Mouse (Mus musculus) mature B cell (primary cell): ENCODE measurements around the gene Cntf.

ENCODE experiments used
- in situ Hi-C: fragments of 300-500 bp; cut with MboI; formaldehyde crosslinking; loops from 2 replicates; pipeline ENCODE4 v1.14.3; 2019

Cntf gene

GRCm38 (mm10) chr19:12765308-12765707 lies at the start of gene Cntf:
TSS of gene Cntf (minus strand) at chr19:12765632.
- in situ Hi-C loops = no loop called here

DNA sequence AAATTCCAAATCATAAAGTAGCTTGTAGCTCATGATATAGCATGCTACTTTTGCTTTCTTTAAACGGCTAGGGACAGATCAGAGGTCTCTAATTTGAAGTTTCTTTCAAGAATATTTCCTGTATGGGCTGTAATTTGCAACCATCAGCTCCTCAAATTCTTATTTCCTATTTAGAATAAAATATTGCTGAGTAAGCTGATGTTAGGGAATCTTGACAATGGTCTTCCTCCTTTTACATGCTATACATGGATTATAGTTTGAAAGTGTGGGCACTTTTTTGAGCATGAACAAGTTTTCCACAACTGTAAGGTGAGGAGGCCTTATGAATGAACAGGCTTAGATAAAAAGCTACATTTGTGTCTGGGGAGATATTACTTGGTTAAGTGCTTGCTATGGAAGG lies 48.5 kb upstream of the Cntf start:
- in situ Hi-C loops = loop anchor here (10.0 kb wide), 1 partner anchor 219 kb away; the partner anchor contains the start of gene Gm4952

GRCm38 (mm10) chr19:12812644-12813364 lies 47.4 kb upstream of the Cntf start:
- in situ Hi-C loops = loop anchor here (10.0 kb wide), 1 partner anchor 218 kb away; the partner anchor contains the start of gene Gm4952

- in situ Hi-C loops = loop anchor here (10.0 kb wide), 1 partner anchor 341 kb away; the partner anchor contains the start of gene Mpeg1
Observed at GRCm38 (mm10) chr19:12806214-12806613, 40.8 kb upstream of the Cntf start.

GRCm38 (mm10) chr19:12805730-12806129 lies 40.3 kb upstream of the Cntf start:
- in situ Hi-C loops = loop anchor here (10.0 kb wide), 1 partner anchor 341 kb away; the partner anchor contains the start of gene Mpeg1

- in situ Hi-C loops = loop anchor here (10.0 kb wide), 1 partner anchor 339 kb away; the partner anchor contains the start of gene Mpeg1
Observed at GRCm38 (mm10) chr19:12804237-12804636, 38.8 kb upstream of the Cntf start.

GRCm38 (mm10) chr19:12802830-12803229 lies 37.4 kb upstream of the Cntf start:
- in situ Hi-C loops = loop anchor here (10.0 kb wide), 1 partner anchor 338 kb away; the partner anchor contains the start of gene Mpeg1

DNA sequence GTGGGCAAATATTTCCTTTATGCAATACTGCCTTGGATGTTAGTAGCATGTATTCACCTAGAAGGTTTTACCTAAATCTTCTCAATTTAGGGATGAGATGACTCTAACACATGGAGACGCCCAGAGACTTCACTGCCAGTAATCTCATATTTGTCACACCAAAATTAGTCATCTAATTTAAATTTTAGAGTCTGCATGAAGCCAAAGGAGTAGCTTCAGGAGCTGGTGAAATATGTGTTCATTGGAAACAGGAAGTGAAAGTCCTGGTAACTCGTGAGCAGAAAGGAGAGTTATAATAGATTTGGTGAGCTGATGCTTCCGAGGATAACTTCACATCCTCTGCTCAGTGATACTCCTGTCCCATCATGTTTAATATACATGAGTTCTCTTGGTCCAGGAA lies 35.6 kb upstream of the Cntf start:
- in situ Hi-C loops = loop anchor here (10.0 kb wide), 1 partner anchor 336 kb away; the partner anchor contains the start of gene Mpeg1

DNA sequence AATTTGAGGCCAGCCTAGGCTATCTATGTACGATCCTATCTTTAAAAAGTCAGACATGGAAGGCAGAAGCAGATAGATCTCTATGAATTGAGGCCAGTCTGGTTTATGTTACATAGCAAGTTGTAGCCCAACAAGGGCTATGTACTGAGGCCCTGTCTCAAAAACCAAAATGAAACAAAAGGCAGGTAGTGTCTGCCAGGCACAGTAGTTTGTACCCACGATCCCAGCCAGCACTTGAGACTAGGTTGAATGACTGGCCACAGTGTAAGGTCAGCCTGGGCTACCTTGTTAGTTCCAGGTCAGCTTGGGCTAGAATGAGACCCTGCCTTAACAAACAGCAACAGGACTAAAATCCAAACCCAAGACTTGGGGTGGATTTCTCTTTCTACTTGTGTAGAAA lies 35.2 kb upstream of the Cntf start:
- in situ Hi-C loops = loop anchor here (10.0 kb wide), 1 partner anchor 336 kb away; the partner anchor contains the start of gene Mpeg1

DNA sequence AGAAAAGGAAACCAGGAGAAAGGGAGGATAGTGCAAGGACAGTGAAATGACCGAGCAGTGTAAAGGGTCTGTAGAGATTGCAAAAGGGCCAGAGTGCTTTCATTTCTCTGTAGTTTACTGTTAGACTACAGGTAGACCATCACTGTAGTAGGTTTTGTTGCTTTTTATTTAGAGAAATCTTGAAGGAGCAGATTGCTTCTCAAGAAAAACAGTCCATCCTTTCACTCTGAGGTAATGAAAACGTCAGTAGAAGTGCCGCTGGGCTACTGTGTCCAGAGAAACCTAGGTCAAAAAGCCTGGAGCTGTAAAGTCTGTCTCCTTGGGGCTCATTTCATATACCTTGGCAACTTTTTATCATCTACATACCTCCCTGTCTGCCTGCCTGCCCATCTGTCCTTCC lies 33.6 kb upstream of the Cntf start:
- in situ Hi-C loops = loop anchor here (10.0 kb wide), 2 partner anchors 234 to 364 kb away; no protein-coding TSS in a partner anchor

DNA sequence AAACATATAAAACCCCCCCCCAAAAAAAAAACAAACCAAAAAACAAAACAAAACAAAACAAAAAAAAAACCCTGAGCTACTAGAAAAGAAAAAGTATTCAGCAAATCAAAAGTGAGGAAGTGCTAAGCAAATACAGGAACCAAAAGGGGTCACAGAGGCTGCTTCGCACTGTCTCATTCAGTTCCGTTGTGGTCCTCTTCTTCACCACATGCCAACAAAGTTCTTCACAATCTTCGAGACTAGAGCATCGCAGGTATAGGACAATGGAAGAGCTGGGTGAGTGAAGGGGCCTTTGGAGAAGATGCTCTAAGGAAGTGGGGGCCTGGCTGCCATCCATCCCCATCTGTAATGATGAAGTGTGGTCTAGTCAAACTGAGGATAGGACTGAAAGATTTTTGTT lies 33.0 kb upstream of the Cntf start:
- in situ Hi-C loops = loop anchor here (10.0 kb wide), 2 partner anchors 234 to 364 kb away; no protein-coding TSS in a partner anchor

DNA sequence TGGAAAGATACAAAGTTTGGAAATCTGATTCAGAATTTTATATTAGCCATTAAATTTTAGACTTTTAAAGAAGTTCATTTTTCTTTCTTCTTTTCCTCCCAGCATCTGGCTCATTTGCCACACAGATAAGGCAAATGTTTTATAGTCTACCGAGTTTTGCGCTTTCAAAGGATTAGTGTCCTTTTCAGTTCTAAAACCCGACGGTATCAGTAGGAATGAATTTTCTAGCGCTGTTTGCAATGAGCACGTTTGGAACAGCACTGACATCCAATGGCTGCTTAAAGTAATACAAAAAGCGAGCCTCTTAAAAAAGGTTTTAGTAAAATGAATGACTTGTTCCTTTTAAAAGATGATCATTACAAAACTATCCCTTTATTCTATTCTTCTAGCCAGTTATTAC lies 31.6 kb upstream of the Cntf start:
- in situ Hi-C loops = loop anchor here (10.0 kb wide), 2 partner anchors 232 to 362 kb away; no protein-coding TSS in a partner anchor

DNA sequence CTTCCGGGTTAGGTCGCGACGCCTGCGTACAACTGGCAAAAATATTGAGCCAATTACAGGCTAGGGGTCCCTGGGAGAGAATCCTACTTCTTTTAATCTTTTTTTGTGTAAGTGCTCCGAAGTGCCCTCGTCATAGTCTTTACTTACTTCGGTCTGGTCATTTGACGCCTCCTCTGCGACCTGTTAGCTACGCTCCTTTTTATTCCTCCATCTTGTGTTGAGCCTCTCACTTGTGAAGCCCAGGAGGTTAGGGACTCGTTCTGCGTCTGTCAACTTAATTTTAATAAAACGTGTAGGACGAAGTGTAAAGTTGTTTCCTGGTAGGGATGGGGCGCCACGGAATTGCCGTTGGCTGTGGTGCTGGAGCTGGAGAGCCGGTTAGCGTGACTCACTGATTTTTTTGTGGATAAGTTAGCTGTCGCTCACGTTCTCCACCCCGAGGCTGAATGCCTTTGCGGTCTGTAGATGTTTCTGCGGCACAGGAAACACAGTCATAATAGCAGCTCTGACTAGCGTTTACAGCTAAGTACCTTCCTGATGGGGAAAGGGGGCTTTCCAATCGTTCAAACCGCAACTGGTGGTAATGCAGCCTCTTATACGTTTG lies 31.0 kb upstream of the Cntf start:
- in situ Hi-C loops = loop anchor here (10.0 kb wide), 2 partner anchors 232 to 362 kb away; no protein-coding TSS in a partner anchor

DNA sequence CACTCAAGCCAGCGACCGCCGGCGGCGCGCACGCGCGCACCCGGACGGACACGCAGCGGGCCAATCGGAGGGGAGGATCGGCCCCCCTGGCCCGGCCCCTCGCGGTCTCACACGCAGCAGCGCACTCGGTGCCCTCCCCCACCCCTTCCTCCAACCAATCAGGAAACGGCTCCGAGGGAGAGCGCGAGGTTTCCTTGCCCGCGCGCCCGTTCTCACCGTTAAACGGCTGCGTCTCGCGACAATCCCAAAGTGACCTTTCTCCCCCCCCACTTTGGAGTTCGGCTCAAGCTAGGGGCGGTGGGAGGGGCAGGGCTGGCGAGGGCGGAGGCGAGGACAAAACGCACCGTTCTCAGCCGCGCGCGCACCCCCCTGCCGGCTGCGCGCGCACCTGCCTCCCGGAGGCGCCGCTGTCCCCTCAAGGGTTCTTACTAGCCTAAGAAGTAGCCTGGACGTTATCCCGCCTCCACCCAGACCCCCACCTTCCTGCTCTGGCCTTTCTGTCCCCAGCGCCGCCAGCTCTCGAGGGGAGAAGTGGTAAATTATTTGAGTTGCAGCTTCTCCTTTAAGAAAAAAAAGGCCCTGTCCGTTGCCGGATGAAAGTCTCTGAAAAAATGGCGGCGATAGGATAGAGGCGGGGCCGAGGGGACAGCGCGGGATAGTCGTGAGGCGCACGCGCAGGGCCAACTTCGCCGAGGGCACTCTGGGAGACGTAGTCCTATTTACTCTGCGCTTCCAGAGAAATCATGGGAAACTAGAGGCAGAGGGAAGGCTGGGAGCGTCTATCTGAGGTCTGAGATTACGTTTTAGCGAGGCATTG lies 30.3 kb upstream of the Cntf start, which contains the start of the genes Zfp91 and Lpxn:
Zfp91 (minus strand) TSS at position 616 of the 817 bp plus-strand sequence.
Lpxn (plus strand) TSS at position 683 of the 817 bp plus-strand sequence.
- in situ Hi-C loops = loop anchor here (10.0 kb wide), 2 partner anchors 231 to 361 kb away; no protein-coding TSS in a partner anchor

DNA sequence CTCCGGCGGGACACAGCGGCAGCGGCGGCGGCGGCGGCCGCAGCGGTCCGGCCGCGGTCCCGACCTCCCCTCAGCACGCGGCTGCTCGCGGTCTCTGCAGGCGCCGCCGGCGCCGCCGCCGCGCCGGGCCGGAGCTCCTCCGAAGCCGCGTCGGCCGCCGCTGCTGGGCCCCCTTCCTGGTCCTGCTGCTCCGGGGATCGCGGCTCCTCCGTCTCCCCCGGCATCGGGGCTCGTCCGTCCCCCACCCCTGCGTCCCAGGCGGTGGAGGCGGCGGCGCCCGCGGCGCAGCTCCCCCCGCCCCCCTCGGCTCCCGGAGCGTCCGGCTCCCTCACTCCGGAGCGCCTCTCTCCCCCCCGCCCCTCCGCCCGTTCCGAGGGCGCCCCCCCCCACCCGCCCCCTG lies 29.7 kb upstream of the Cntf start:
- in situ Hi-C loops = loop anchor here (10.0 kb wide), 2 partner anchors 230 to 360 kb away; no protein-coding TSS in a partner anchor

GRCm38 (mm10) chr19:12794056-12795044 lies 28.9 kb upstream of the Cntf start:
- in situ Hi-C loops = loop anchor here (10.0 kb wide), 2 partner anchors 230 to 360 kb away; no protein-coding TSS in a partner anchor

DNA sequence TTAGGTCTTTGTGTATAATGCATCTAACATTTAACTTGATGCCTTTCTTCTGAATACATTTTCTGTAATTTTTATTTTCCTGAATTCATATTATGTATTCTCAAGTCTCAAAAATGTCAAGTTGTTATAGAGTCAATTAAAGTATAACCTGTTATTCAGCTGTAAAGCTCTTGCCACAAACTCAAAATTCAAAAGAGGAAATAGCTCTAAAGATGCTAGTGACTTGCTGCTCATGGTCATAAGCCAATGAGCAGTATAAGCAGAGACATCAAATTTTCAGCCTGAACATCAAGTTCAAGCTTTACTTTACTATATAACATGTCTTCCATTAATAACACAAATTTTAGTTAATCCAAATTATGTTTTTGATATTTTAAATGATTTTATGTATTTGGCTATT lies 26.9 kb upstream of the Cntf start:
- in situ Hi-C loops = loop anchor here (10.0 kb wide), 2 partner anchors 228 to 358 kb away; no protein-coding TSS in a partner anchor

DNA sequence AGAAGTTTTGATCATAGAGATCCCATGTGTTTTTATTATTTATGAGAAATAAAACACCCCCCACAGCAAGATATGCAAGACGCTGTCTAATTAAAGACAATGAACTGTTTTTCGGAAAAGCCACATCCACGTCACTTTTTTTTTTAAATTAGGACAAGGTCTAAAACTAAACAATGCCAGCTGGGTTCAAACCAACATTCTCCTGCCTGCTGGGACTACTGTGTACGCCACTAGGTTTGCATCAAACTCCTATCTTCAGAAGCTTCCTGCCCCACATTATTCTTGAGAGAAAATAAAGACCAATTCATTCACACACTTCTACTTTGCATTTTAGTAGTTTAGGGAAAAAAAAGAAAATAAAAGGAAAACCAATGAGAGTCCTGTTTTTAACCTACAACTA lies 22.3 kb upstream of the Cntf start:
- in situ Hi-C loops = no loop called here

DNA sequence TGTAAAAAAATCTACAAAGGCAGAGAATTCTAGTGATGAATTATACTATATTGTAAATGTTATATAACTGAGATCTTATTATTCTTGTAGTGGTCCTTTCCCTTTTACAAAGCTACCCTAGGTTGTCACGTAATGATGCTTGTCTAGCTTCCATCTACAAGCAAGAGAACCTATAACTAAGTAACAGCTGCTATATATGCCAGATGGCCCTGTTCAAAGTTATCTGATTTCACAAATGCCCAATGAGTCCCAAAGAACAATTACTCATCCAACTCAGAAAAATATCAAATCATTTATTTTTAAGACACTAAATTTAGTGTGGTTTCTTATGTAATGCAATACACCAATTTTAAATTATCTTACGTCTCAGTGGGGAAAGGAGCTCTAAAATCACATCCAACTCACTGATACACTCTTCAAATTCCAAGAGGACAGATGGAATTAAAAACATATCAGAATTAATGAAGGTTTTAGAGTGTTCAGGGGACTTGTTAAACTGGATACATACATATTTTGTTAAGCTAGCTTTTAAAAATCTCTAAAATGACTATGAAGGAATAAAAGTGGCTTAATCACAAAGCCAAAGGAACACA lies 21.5 kb upstream of the Cntf start:
- in situ Hi-C loops = no loop called here

GRCm38 (mm10) chr19:12780437-12780836 lies 15.0 kb upstream of the Cntf start:
- in situ Hi-C loops = no loop called here
